Mouse (Mus musculus) ovary, adult 18-20 months (tissue): Measurements from ENCODE around the gene Zbtb3.

ENCODE experiments used
- DNase-seq: peaks from one replicate; pipeline ENCODE4 v3.0.0; 2022; ENCODE audit warnings: low spot score, mixed read lengths

Zbtb3 gene

GRCm38 (mm10) chr19:8802130-8802821 lies at the start of gene Zbtb3:
Gene Zbtb3 (plus strand): TSS chr19:8802555.
- DNase-seq = peak; percentile 96

- DNase-seq = no peak
These were observed 46.7 kb upstream of the Zbtb3 start for GRCm38 (mm10) chr19:8755652-8756051.

- DNase-seq = peak; percentile 87
These were observed 45.5 kb upstream of the Zbtb3 start, which contains the start of gene Nxf1 for GRCm38 (mm10) chr19:8756635-8757387. Gene Nxf1 (plus strand): TSS chr19:8757073.

- DNase-seq = no peak
These were observed 44.8 kb upstream of the Zbtb3 start for GRCm38 (mm10) chr19:8757471-8757998.

- no peak for DNase-seq
These were observed 43.5 kb upstream of the Zbtb3 start for GRCm38 (mm10) chr19:8758899-8759298.

- no peak for DNase-seq
These were observed 41.6 kb upstream of the Zbtb3 start for GRCm38 (mm10) chr19:8760757-8761156.

- no peak for DNase-seq
These were observed 39.1 kb upstream of the Zbtb3 start for GRCm38 (mm10) chr19:8763276-8763675.

- DNase-seq = no peak
These were observed 36.8 kb upstream of the Zbtb3 start for GRCm38 (mm10) chr19:8765562-8765961.

GRCm38 (mm10) chr19:8770567-8771270 lies 31.6 kb upstream of the Zbtb3 start, which contains the start of gene Tmem223:
Gene Tmem223 (plus strand): TSS chr19:8770996.
- peak; percentile 49 for DNase-seq

GRCm38 (mm10) chr19:8772996-8773395 lies 29.4 kb upstream of the Zbtb3 start:
- no peak for DNase-seq

- no peak for DNase-seq
These were observed 28.9 kb upstream of the Zbtb3 start for GRCm38 (mm10) chr19:8773409-8773808.

- DNase-seq = peak; percentile 88
These were observed 28.1 kb upstream of the Zbtb3 start, which contains the start of gene Tmem179b for GRCm38 (mm10) chr19:8774086-8774835. Gene Tmem179b (minus strand): TSS chr19:8774467.

GRCm38 (mm10) chr19:8774951-8775421 lies 27.4 kb upstream of the Zbtb3 start:
- peak; percentile 19 for DNase-seq

GRCm38 (mm10) chr19:8786008-8786781 lies 16.2 kb upstream of the Zbtb3 start, which contains the start of gene Taf6l:
Gene Taf6l (minus strand): TSS chr19:8786417.
- peak; percentile 89 for DNase-seq

- no peak for DNase-seq
These were observed 13.8 kb upstream of the Zbtb3 start for GRCm38 (mm10) chr19:8788521-8788920.

- DNase-seq = no peak
These were observed 13.2 kb upstream of the Zbtb3 start for GRCm38 (mm10) chr19:8789171-8789570.

GRCm38 (mm10) chr19:8790171-8790570 lies 12.2 kb upstream of the Zbtb3 start:
- no peak for DNase-seq

GRCm38 (mm10) chr19:8798264-8798946 lies 4.0 kb upstream of the Zbtb3 start, which contains the start of gene Polr2g:
Gene Polr2g (minus strand): TSS chr19:8798577.
- DNase-seq = peak; percentile 86

- DNase-seq = no peak
These were observed 3.4 kb upstream of the Zbtb3 start for GRCm38 (mm10) chr19:8798947-8799315.
